Mouse (Mus musculus) stomach, postnatal 0 days (tissue): ENCODE results near the gene Gm28230.

Experiments used
- CTCF ChIP-seq: IDR thresholded peaks from 2 replicates; pipeline ENCODE4 v1.5.1; 2016; ENCODE audit warnings: antibody characterized with exemption, low read depth, mild to moderate bottlenecking, moderate library complexity
- EP300 ChIP-seq: optimal IDR thresholded peaks from 2 replicates; pipeline ENCODE3; 2016; ENCODE audit warnings: antibody characterized with exemption

DNA sequence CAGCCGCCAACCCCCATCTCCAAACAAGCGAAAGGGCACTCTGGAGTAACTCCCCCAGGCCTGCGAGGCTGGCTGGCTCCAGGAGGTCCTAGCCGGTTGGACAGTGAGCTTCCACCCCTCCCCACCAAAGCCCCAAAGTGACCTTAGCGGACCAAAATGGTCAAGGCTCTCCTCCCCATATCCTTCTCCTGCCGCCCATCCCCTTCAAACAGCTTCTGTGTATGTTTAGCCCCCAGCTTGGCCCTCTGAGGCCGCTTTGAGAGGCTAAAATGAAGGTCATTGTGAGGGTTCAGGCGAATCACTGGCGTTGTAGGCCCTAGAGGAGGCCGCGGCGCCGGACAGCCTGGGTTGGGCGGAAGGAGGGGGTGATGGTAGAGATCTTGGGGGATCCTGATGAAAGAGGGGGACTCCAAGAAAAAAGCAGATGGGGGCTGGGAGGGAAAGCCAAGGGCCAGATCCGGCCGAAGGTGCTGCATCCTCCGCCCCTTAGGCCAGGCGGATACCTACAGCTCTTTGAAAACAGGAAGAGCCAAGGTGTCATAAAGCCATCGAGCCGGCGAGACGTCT is 25.9 kb upstream of the Gm28230 start:
- TF ChIP-seq CTCF: no peak
- TF ChIP-seq EP300: no peak
